Mouse (Mus musculus) kidney, adult 2 months (tissue): ENCODE results near the gene Dcun1d4. TPM values are rescaled to one million over a fixed set of nuclear protein-coding genes. Genes with fewer than 3 reads are reported as not detected.

Experiments
- DNase-seq: peaks from one replicate; pipeline ENCODE4 v3.0.0; 2021
- H3K27ac ChIP-seq: fragments of 200-500 bp; 2 replicates; pipeline ENCODE4 v1.5.1; 2012; ENCODE audit warnings: low read depth, low read length, control low read depth, inconsistent platforms; ENCODE audit not compliant: insufficient read depth
- H3K27me3 ChIP-seq: fragments of 200-500 bp; replicated peaks from 2 replicates; pipeline ENCODE4 v1.6.1; 2012; ENCODE audit warnings: mild to moderate bottlenecking, moderate library complexity, low read length, inconsistent platforms; ENCODE audit not compliant: control insufficient read depth, insufficient read depth
- H3K36me3 ChIP-seq: fragments of 200-500 bp; 2 replicates; pipeline ENCODE4 v1.6.1; 2012; ENCODE audit warnings: mild to moderate bottlenecking, moderate library complexity, low read length, inconsistent platforms; ENCODE audit not compliant: control insufficient read depth, insufficient read depth
- H3K4me1 ChIP-seq: fragments of 200-500 bp; 2 replicates; pipeline ENCODE4 v1.6.1; 2011; ENCODE audit warnings: low read length; ENCODE audit not compliant: control insufficient read depth, insufficient read depth
- H3K4me3 ChIP-seq: fragments of 200-500 bp; 2 replicates; pipeline ENCODE4 v1.5.1; 2011; ENCODE audit warnings: mild to moderate bottlenecking, low read depth, low read length, control low read depth; ENCODE audit not compliant: insufficient read depth
- CTCF ChIP-seq: fragments of 200-500 bp; conservative IDR thresholded peaks from 2 replicates; pipeline ENCODE4 v1.5.1; 2011; ENCODE audit warnings: low read depth, mild to moderate bottlenecking, control low read depth, low read length, moderate library complexity, mixed read lengths; ENCODE audit not compliant: insufficient read depth, insufficient read length
- POLR2A ChIP-seq: fragments of 200-500 bp; IDR thresholded peaks from one replicate; pipeline ENCODE4 v1.6.1; 2011; ENCODE audit warnings: low read depth, low read length, control low read depth
- WGBS: fragments of 180-500 bp; shearing (Covaris S2); methylation state at CpG from one replicate; pipeline ENCODE4 v1.1.7; 2018; 5-methylcytosine and 5-hydroxymethylcytosine counted together
- polyA plus RNA-seq: library from polyadenylated mRNA; depleted of rRNA; stranded (reverse); fragments of >200 nt; gene quantifications from 2 replicates; pipeline ENCODE4 v1.2.3, GENCODE M21; 2012

Gene Dcun1d4
- polyA plus RNA-seq, 1 experiment: 14.2 TPM

- WGBS: 79% methylated on average over 5 of the region's 5 CpGs
- Histone ChIP-seq H3K36me3 (peaks cover 2% of the 10 kb centered on the region; the same call in 1 of the 2 replicates), H3K27ac (no peak overlapping the region), H3K27me3 (no peaks in the 10 kb centered on the region), H3K4me1 (peaks cover 17% of the 10 kb centered on the region), H3K4me3 (no peak overlapping the region)
- no peak for DNase-seq
- TF ChIP-seq POLR2A (no peak), CTCF (no peak)
Measured at GRCm38 (mm10) chr5:73517299-73517698, 36.5 kb downstream of the Dcun1d4 start.

- no peak for DNase-seq
- Histone ChIP-seq H3K4me3 (no peak overlapping the region), H3K27me3 (no peaks in the 10 kb centered on the region), H3K36me3 (peaks cover 2% of the 10 kb centered on the region; the same call in 1 of the 2 replicates), H3K27ac (no peak overlapping the region), H3K4me1 (peaks cover 7% of the 10 kb centered on the region)
- WGBS: 95% methylated on average over 8 of the region's 8 CpGs
- TF ChIP-seq CTCF (no peak), POLR2A (no peak)
Measured at GRCm38 (mm10) chr5:73518424-73519211, 37.8 kb downstream of the Dcun1d4 start.

DNA sequence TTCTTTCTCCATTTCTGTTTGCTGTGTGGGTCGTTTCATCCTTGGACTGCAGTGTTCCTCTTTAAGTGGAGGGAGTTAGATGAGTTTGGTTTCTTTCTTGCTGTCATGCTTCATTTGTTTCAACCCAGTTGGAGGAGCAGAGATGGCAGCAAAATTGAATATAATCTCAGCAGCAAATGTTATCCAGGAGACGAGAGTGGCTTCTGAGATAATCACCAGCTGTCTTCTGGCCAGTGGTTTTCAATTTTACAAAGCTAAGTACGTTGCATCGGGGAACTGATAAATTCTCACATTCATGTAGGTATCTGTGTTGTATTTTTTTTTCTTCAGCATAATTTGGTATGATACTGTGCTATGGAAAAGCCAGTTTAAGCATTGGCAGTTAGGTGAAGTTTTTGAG, 40.0 kb downstream of the Dcun1d4 start:
- Histone ChIP-seq H3K36me3 (peaks cover 2% of the 10 kb centered on the region; the same call in 1 of the 2 replicates), H3K4me3 (no peak overlapping the region), H3K4me1 (0 out of 2 replicates have a peak, but pooled peaks cover 3% of the 10 kb centered on the region), H3K27me3 (no peaks in the 10 kb centered on the region), H3K27ac (no peak overlapping the region)
- DNase-seq: no peak
- 68% methylated on average over 4 of the region's 4 CpGs for WGBS
- no peak for TF ChIP-seq CTCF
- no peak for TF ChIP-seq POLR2A

GRCm38 (mm10) chr5:73523227-73523626, 42.4 kb downstream of the Dcun1d4 start:
- Histone ChIP-seq H3K27me3 (no peaks in the 10 kb centered on the region), H3K4me3 (no peak overlapping the region), H3K4me1 (no peaks in the 10 kb centered on the region), H3K36me3 (peaks cover 2% of the 10 kb centered on the region; the same call in 1 of the 2 replicates), H3K27ac (no peak overlapping the region)
- TF ChIP-seq POLR2A: no peak
- TF ChIP-seq CTCF: no peak
- no peak for DNase-seq
- WGBS: 86% methylated on average over 10 of the region's 10 CpGs

DNA sequence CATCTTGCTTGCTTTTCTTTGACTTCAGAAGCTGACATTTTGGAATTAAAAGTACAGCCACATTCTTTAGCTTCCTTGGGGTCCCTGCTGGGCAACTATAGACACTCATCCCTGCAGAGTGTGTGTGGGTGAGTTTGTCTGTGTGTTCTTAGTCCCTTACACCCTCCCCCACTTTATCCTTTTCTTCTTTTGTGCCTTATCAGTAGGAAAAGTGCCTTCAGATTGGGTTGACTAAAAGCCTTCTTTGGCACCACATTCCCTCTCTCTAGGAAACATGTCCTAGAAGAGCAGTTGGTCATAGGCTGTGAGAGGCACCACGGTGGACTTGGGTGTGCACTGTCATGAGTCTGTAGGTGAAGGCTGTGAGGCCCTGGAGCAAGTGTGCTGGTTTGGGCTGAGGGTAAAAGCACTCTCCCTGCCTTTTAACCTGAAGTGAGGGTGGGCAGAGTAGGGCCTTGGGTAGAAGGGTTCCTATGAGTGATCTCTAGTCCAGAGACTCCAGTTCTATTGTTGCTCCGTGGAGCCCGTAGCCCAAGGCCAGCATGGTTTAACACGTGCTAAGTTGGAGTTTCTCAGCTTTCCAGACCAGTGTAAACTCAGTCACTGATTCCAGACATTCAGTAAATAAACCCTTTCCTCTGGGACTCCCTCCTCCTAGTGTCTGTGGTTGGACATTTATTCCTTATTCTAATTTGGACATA, 43.6 kb downstream of the Dcun1d4 start:
- 78% methylated on average over 4 of the region's 4 CpGs for WGBS
- Histone ChIP-seq H3K27ac (no peak overlapping the region), H3K4me3 (no peak overlapping the region), H3K27me3 (no peaks in the 10 kb centered on the region), H3K36me3 (peaks cover 2% of the 10 kb centered on the region; the same call in 1 of the 2 replicates), H3K4me1 (no peaks in the 10 kb centered on the region)
- no peak for DNase-seq
- TF ChIP-seq POLR2A: no peak
- TF ChIP-seq CTCF: no peak

- TF ChIP-seq CTCF (no peak), POLR2A (no peak)
- Histone ChIP-seq H3K36me3 (peaks cover 1% of the 10 kb centered on the region; the same call in 1 of the 2 replicates), H3K4me3 (no peak overlapping the region), H3K4me1 (no peaks in the 10 kb centered on the region; the same call in 1 of the 2 replicates), H3K27ac (no peak overlapping the region), H3K27me3 (no peaks in the 10 kb centered on the region)
- WGBS: 80% methylated on average over 1 of the region's 1 CpGs
- no peak for DNase-seq
Measured at GRCm38 (mm10) chr5:73532222-73532621, 51.4 kb downstream of the Dcun1d4 start.

DNA sequence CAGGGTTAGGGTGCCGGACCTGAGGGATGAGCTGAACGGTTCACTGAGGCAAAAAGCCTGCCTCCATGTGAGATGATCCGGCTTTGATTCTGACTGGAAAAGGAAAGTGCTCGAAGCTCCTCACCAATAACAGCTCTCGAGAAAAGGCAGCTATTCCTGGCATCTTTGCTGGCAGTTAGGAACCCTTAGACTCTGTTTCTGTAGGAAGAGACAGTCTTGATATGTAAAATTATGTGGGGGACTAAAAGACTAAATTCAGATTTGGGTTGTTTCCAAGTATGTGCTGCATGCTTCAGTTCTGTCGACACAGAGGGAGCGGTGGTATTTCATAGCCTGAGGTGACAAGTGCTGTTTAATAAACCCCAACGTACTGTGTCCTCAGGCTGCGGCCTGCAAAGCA, 52.1 kb downstream of the Dcun1d4 start:
- TF ChIP-seq CTCF (no peak), POLR2A (no peak)
- H3K4me3 ChIP-seq: no peak overlapping the region
- peak overlapping the region; percentile 62 for H3K27ac ChIP-seq
- no peaks in the 10 kb centered on the region for H3K27me3 ChIP-seq
- no peaks in the 10 kb centered on the region; the same call in 1 of the 2 replicates for H3K4me1 ChIP-seq
- peak; percentile 24 for DNase-seq
- WGBS: 62% methylated on average over 9 of the region's 9 CpGs
- peaks cover 1% of the 10 kb centered on the region; the same call in 1 of the 2 replicates for H3K36me3 ChIP-seq
